ENCODE assay signal across 8 mouse cellular contexts in the genomic region with DNA sequence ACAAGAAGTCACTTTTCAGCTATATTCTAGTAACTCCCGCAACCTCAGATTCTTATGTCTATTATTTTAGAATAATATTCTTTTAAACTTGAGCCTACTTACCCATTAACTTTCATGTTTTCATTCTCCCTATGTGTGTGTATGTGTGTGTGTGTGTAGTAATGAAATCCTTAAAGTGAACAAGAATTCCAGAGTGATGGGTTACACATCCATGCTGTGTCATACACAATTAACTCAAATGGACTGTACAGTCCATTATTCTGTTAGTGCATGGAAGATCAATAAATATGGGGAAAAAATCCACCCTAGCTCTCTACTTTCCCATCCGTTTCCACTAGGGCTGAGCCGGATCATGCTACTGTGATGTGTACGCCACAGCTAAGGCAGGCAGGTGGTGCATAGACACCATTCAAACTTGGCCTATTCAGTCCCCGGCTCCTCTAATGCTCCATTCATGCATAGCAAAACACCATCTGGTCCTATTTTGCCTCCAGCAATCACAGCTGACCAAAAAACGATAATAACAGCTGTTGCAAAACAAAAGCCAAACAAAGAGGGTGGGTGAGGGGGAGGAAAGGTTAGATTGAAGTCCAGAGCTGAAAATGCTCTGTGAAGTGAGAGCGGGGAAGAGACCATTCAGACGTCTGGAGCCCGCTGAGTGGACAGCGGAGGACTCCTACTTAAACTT.
DNase-seq lines count a peak whose midpoint lies in the region; ATAC-seq lines count a peak whose summit lies in the region.

No protein-coding gene starts in this region.

- no peak overlapping the region for H3K4me3 ChIP-seq in forebrain, embryonic 12.5 days (replicated peaks)
- H3K4me3 ChIP-seq in neural tube, embryonic 15.5 days (replicated peaks) = no peak overlapping the region

- H3K4me2 ChIP-seq in forebrain, embryonic 12.5 days = peak overlapping the region; percentile 10; the same call in 1 of the 2 replicates
- no peak overlapping the region for H3K4me2 ChIP-seq in neural tube, embryonic 15.5 days

- ATAC-seq in forebrain, embryonic 12.5 days (ENCODE audit: low FRiP score) = peak; percentile 94
- peak; percentile 88 for ATAC-seq in neural tube, embryonic 15.5 days (ENCODE audit: low FRiP score)
- ATAC-seq in erythroid progenitor cell, adult 5-6 weeks (replicated peaks; ENCODE audit: low FRiP score, poor library complexity, severe bottlenecking) = no peak

- peaks cover 19% of the 10 kb centered on the region for H3K36me3 ChIP-seq in forebrain, embryonic 12.5 days (replicated peaks)
- H3K36me3 ChIP-seq in neural tube, embryonic 15.5 days = no peaks in the 10 kb centered on the region

- no peaks in the 10 kb centered on the region for H3K9me3 ChIP-seq in forebrain, embryonic 12.5 days
- no peaks in the 10 kb centered on the region for H3K9me3 ChIP-seq in neural tube, embryonic 15.5 days (replicated peaks)

- 14% methylated on average over 10 of the region's 10 CpGs for WGBS in forebrain, embryonic 12.5 days
- 23% methylated on average over 10 of the region's 10 CpGs for WGBS in neural tube, embryonic 15.5 days

- peak overlapping the region; percentile 67 for H3K27ac ChIP-seq in forebrain, embryonic 12.5 days
- H3K27ac ChIP-seq in neural tube, embryonic 15.5 days (replicated peaks) = peak overlapping the region; percentile 54

- peaks cover 14% of the 10 kb centered on the region for H3K27me3 ChIP-seq in forebrain, embryonic 12.5 days
- no peaks in the 10 kb centered on the region for H3K27me3 ChIP-seq in neural tube, embryonic 15.5 days (replicated peaks)

- no peak overlapping the region for H3K9ac ChIP-seq in forebrain, embryonic 12.5 days
- H3K9ac ChIP-seq in neural tube, embryonic 15.5 days (replicated peaks) = no peak overlapping the region

- DNase-seq in ovary, postnatal 14 days (ENCODE audit: low spot score) = peak; percentile 18
- no peak for DNase-seq in ovary, postnatal 10 days (ENCODE audit: low spot score)
- DNase-seq in kidney, postnatal 14 days = peak; percentile 33
- DNase-seq in adrenal gland, adult 2 months = no peak
- no peak for DNase-seq in lung, postnatal 4 days

- peaks cover 53% of the 10 kb centered on the region for H3K4me1 ChIP-seq in forebrain, embryonic 12.5 days
- H3K4me1 ChIP-seq in neural tube, embryonic 15.5 days = peaks cover 21% of the 10 kb centered on the region

Comparison
In these comparisons a context has a peak if more than half of its experiments do, and no peak if none do; other contexts are left out.
1. DNase-seq: peak in ovary, postnatal 14 days (single experiment) and kidney, postnatal 14 days (single experiment); none in ovary, postnatal 10 days (single experiment), adrenal gland, adult 2 months (single experiment) and lung, postnatal 4 days (0 of 2).